Mouse (Mus musculus) liver, adult 2 months (tissue): ENCODE measurements around the gene Tdrd9.

Experiments
- CTCF ChIP-seq: fragments of 200-500 bp; IDR thresholded peaks from 2 replicates; pipeline ENCODE4 v1.5.1; 2011; ENCODE audit warnings: low read depth, low read length, control low read depth
- POLR2A ChIP-seq: fragments of 200-500 bp; IDR thresholded peaks from 2 replicates; pipeline ENCODE4 v1.6.1; 2011; ENCODE audit warnings: low read length, control low read depth; ENCODE audit not compliant: insufficient read depth; ENCODE audit errors: extremely low read depth

GRCm38 (mm10) chr12:112108696-112109445, 137.5 kb downstream of the Tdrd9 start:
- no peak for TF ChIP-seq CTCF
- TF ChIP-seq POLR2A, result peak; percentile 83
